Mouse (Mus musculus): ENCODE results near the gene Olfr661.
A peak's percentile ranks its signal among the peaks of the same experiment; 100 is the strongest.

Gene Olfr661

DNA sequence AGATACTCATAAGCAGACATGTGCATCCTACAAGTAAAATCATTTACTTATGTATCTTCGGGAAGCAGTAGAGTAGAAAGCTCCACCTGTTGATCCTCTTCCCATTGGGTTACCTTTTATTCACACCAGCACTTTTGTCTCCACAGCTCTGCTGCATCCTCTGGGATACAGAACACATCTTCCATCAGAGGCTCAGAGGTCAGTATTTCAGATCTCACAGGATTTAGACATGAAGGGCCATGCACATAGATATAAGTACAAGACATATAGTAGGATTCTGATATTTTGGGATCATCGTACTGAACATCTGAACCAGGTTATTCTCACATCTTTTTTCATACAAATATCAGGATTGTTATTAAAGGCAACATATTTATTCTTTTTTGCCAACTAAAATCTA lies at the start of gene Olfr661:
Gene Olfr661, plus strand, starts transcription at position 301 of the 400 bp plus-strand sequence.
- no peak for DNase-seq

DNA sequence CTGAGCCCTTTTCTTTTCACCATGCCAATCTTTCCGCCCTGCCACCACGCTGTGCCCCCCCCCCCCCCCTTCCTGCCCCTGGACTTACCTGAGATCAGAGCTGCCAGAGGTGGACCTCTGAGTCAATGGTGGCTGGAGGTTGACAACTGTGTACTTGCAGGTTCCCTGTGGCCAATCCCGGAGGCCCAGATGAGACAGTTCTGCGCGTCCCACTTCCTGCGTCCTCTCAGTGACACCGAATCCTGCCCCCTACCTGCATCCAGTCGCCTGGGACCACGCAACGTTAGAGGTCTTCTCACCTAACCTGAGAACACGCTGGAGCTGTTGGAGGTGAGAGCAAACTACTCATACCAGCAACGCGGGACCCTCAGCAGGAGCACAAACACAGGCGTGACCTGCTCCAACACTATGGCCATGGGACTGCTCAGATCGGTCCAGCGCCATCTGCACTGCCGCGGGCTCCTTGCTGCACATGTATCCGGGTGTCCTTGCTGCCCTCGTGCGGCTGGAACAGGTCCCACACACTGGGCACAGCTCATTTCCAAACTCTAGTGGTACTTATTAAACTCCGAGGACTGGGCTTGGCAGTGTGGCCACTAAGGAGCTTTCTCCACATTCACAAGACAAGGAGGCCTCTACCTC lies 39.3 kb upstream of the Olfr661 start, which contains the start of gene Olfr658:
Gene Olfr658, minus strand, starts transcription at position 465 of the 642 bp plus-strand sequence.
- peak; percentile 57 for DNase-seq

DNA sequence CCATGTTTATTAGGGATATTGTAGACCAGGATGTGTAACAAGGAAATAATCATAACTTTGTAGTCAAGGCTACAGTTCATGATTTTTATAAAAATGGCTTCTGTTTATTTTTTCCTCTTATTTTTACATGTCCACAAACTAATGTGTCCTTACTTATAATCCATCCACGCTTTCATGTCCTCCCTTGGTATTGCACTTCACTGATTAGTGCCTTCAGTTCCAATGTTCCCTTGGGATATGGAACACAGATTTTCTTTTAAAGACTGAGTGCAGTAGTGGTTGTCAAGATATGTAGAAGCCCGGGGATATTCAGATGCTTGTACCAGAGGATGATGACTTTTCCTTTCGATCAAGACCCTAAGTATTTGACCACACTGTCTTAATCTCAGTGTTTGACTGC lies 19.8 kb upstream of the Olfr661 start, which contains the start of gene Olfr659:
Gene Olfr659, plus strand, starts transcription at position 301 of the 400 bp plus-strand sequence.
- no peak for DNase-seq
